Mouse (Mus musculus): ENCODE measurements around the gene Gapvd1. TPM values are rescaled to one million over a fixed set of nuclear protein-coding genes. Genes with fewer than 3 reads are reported as not detected.

The Gapvd1 gene
- polyA plus RNA-seq, 1 experiment: 16.0 TPM

GRCm38 (mm10) chr2:34739684-34740391 is 15.2 kb downstream of the Gapvd1 start:
- Histone ChIP-seq H3K4me1 (ENCODE audit: control insufficient read depth, insufficient read depth, low read length) (peaks cover 3% of the 10 kb centered on the region; the same call in 1 of the 2 replicates), H3K4me3 (ENCODE audit: insufficient read depth, low read depth, low read length) (no peak overlapping the region), H3K27ac (ENCODE audit: insufficient read depth, low read depth, low read length) (no peak overlapping the region), H3K27me3 (replicated peaks; ENCODE audit: control insufficient read depth, insufficient read depth, low read length) (no peaks in the 10 kb centered on the region), H3K36me3 (ENCODE audit: control insufficient read depth, insufficient read depth, low read length) (no peaks in the 10 kb centered on the region)
- WGBS: 69% methylated on average over 1 of the region's 1 CpGs
- TF ChIP-seq CTCF (conservative IDR thresholded peaks at IDR 0.05; ENCODE audit: insufficient read depth, insufficient read length, low read depth, low read length) (no peak), POLR2A (IDR thresholded peaks at IDR 0.05; ENCODE audit: low read depth, low read length) (no peak)
- no peak for DNase-seq

GRCm38 (mm10) chr2:34737911-34738310 is 17.1 kb downstream of the Gapvd1 start:
- TF ChIP-seq POLR2A (IDR thresholded peaks at IDR 0.05; ENCODE audit: low read depth, low read length): no peak
- TF ChIP-seq CTCF (conservative IDR thresholded peaks at IDR 0.05; ENCODE audit: insufficient read depth, insufficient read length, low read depth, low read length): no peak
- WGBS: 48% methylated on average over 1 of the region's 1 CpGs
- peaks cover 3% of the 10 kb centered on the region; the same call in 1 of the 2 replicates for H3K4me1 ChIP-seq (ENCODE audit: control insufficient read depth, insufficient read depth, low read length)
- H3K4me3 ChIP-seq (ENCODE audit: insufficient read depth, low read depth, low read length): no peak overlapping the region
- DNase-seq: peak; percentile 14
- H3K36me3 ChIP-seq (ENCODE audit: control insufficient read depth, insufficient read depth, low read length): no peaks in the 10 kb centered on the region
- H3K27me3 ChIP-seq (replicated peaks; ENCODE audit: control insufficient read depth, insufficient read depth, low read length): no peaks in the 10 kb centered on the region
- no peak overlapping the region for H3K27ac ChIP-seq (ENCODE audit: insufficient read depth, low read depth, low read length)

- Histone ChIP-seq H3K4me3 (ENCODE audit: insufficient read depth, low read depth, low read length) (no peak overlapping the region), H3K27me3 (replicated peaks; ENCODE audit: control insufficient read depth, insufficient read depth, low read length) (no peaks in the 10 kb centered on the region), H3K36me3 (ENCODE audit: control insufficient read depth, insufficient read depth, low read length) (no peaks in the 10 kb centered on the region), H3K4me1 (ENCODE audit: control insufficient read depth, insufficient read depth, low read length) (peaks cover 3% of the 10 kb centered on the region; the same call in 1 of the 2 replicates), H3K27ac (ENCODE audit: insufficient read depth, low read depth, low read length) (no peak overlapping the region)
- no peak for DNase-seq
- WGBS: 97% methylated on average over 1 of the region's 1 CpGs
- TF ChIP-seq CTCF (conservative IDR thresholded peaks at IDR 0.05; ENCODE audit: insufficient read depth, insufficient read length, low read depth, low read length) (no peak), POLR2A (IDR thresholded peaks at IDR 0.05; ENCODE audit: low read depth, low read length) (no peak)
Measured at GRCm38 (mm10) chr2:34736626-34737025, 18.4 kb downstream of the Gapvd1 start.

- no peak for DNase-seq
- TF ChIP-seq POLR2A (IDR thresholded peaks at IDR 0.05; ENCODE audit: low read depth, low read length) (no peak), CTCF (conservative IDR thresholded peaks at IDR 0.05; ENCODE audit: insufficient read depth, insufficient read length, low read depth, low read length) (no peak)
- 89% methylated on average over 8 of the region's 8 CpGs for WGBS
- Histone ChIP-seq H3K4me3 (ENCODE audit: insufficient read depth, low read depth, low read length) (no peak overlapping the region), H3K27ac (ENCODE audit: insufficient read depth, low read depth, low read length) (no peak overlapping the region), H3K4me1 (ENCODE audit: control insufficient read depth, insufficient read depth, low read length) (no peaks in the 10 kb centered on the region), H3K36me3 (ENCODE audit: control insufficient read depth, insufficient read depth, low read length) (peaks cover 8% of the 10 kb centered on the region), H3K27me3 (replicated peaks; ENCODE audit: control insufficient read depth, insufficient read depth, low read length) (no peaks in the 10 kb centered on the region)
Measured at GRCm38 (mm10) chr2:34727045-34727728, 27.8 kb downstream of the Gapvd1 start.

- no peak for DNase-seq
- H3K27me3 ChIP-seq (replicated peaks; ENCODE audit: control insufficient read depth, insufficient read depth, low read length): no peaks in the 10 kb centered on the region
- TF ChIP-seq POLR2A (IDR thresholded peaks at IDR 0.05; ENCODE audit: low read depth, low read length) (no peak), CTCF (conservative IDR thresholded peaks at IDR 0.05; ENCODE audit: insufficient read depth, insufficient read length, low read depth, low read length) (no peak)
- H3K4me1 ChIP-seq (ENCODE audit: control insufficient read depth, insufficient read depth, low read length): no peaks in the 10 kb centered on the region
- H3K27ac ChIP-seq (ENCODE audit: insufficient read depth, low read depth, low read length): no peak overlapping the region
- 96% methylated on average over 5 of the region's 5 CpGs for WGBS
- peaks cover 8% of the 10 kb centered on the region for H3K36me3 ChIP-seq (ENCODE audit: control insufficient read depth, insufficient read depth, low read length)
- no peak overlapping the region for H3K4me3 ChIP-seq (ENCODE audit: insufficient read depth, low read depth, low read length)
Measured at GRCm38 (mm10) chr2:34725269-34725668, 29.8 kb downstream of the Gapvd1 start.

- H3K27me3 ChIP-seq (replicated peaks; ENCODE audit: control insufficient read depth, insufficient read depth, low read length): no peaks in the 10 kb centered on the region
- no peak overlapping the region for H3K27ac ChIP-seq (ENCODE audit: insufficient read depth, low read depth, low read length)
- 81% methylated on average over 2 of the region's 2 CpGs for WGBS
- DNase-seq: no peak
- peaks cover 4% of the 10 kb centered on the region for H3K36me3 ChIP-seq (ENCODE audit: control insufficient read depth, insufficient read depth, low read length)
- TF ChIP-seq POLR2A (IDR thresholded peaks at IDR 0.05; ENCODE audit: low read depth, low read length) (no peak), CTCF (conservative IDR thresholded peaks at IDR 0.05; ENCODE audit: insufficient read depth, insufficient read length, low read depth, low read length) (peak; percentile 27; the same call in 1 of the 2 replicates)
- H3K4me1 ChIP-seq (ENCODE audit: control insufficient read depth, insufficient read depth, low read length): no peaks in the 10 kb centered on the region
- no peak overlapping the region for H3K4me3 ChIP-seq (ENCODE audit: insufficient read depth, low read depth, low read length)
Measured at GRCm38 (mm10) chr2:34718196-34718595, 36.8 kb downstream of the Gapvd1 start.

GRCm38 (mm10) chr2:34711904-34712303 is 43.1 kb downstream of the Gapvd1 start:
- 95% methylated on average over 6 of the region's 6 CpGs for WGBS
- Histone ChIP-seq H3K27me3 (replicated peaks; ENCODE audit: control insufficient read depth, insufficient read depth, low read length) (no peaks in the 10 kb centered on the region), H3K36me3 (ENCODE audit: control insufficient read depth, insufficient read depth, low read length) (peaks cover 5% of the 10 kb centered on the region), H3K27ac (ENCODE audit: insufficient read depth, low read depth, low read length) (no peak overlapping the region), H3K4me3 (ENCODE audit: insufficient read depth, low read depth, low read length) (no peak overlapping the region), H3K4me1 (ENCODE audit: control insufficient read depth, insufficient read depth, low read length) (no peaks in the 10 kb centered on the region)
- DNase-seq: no peak
- TF ChIP-seq POLR2A (IDR thresholded peaks at IDR 0.05; ENCODE audit: low read depth, low read length): no peak
- TF ChIP-seq CTCF (conservative IDR thresholded peaks at IDR 0.05; ENCODE audit: insufficient read depth, insufficient read length, low read depth, low read length): no peak
